Mouse (Mus musculus) c-Kit-positive CD71-positive TER-119-negative erythroid progenitor cells, embryonic 14.5 days (primary cell): ENCODE measurements around the gene Zfp740.
"Not testable (repeated sequence)": the region's sequence is repeated elsewhere in the genome, so short reads cannot be mapped to it uniquely, and the experiment has no call there.

Source experiments
- DNase-seq: peaks from one replicate; pipeline ENCODE4 v3.0.0-alpha.2; 2013; ENCODE audit warnings: low read depth

The Zfp740 gene

GRCm38 (mm10) chr15:102192820-102193386 is 10.1 kb upstream of the Zfp740 start:
- DNase-seq: no peak

- DNase-seq: no peak
These were observed 9.4 kb upstream of the Zfp740 start for GRCm38 (mm10) chr15:102193652-102194051.

- no peak for DNase-seq
These were observed 8.6 kb upstream of the Zfp740 start for GRCm38 (mm10) chr15:102194439-102194838.

GRCm38 (mm10) chr15:102195373-102195772 is 7.7 kb upstream of the Zfp740 start:
- no peak for DNase-seq

GRCm38 (mm10) chr15:102198841-102199240 is 4.2 kb upstream of the Zfp740 start:
- DNase-seq: no peak

- peak; percentile 34 for DNase-seq
These were observed 859 bp downstream of the Zfp740 start for GRCm38 (mm10) chr15:102203835-102204381.

GRCm38 (mm10) chr15:102204674-102205505 is 1.8 kb downstream of the Zfp740 start, which contains the start of gene Csad:
TSS of gene Csad (minus strand) at chr15:102204724.
- no peak for DNase-seq

GRCm38 (mm10) chr15:102205779-102206178 is 2.7 kb downstream of the Zfp740 start:
- no peak for DNase-seq

GRCm38 (mm10) chr15:102207351-102207750 is 4.3 kb downstream of the Zfp740 start:
- DNase-seq: no peak

GRCm38 (mm10) chr15:102208092-102208561 is 5.1 kb downstream of the Zfp740 start:
- no peak for DNase-seq

- DNase-seq: no peak
These were observed 6.1 kb downstream of the Zfp740 start for GRCm38 (mm10) chr15:102209114-102209513.

- DNase-seq: no peak
These were observed 7.8 kb downstream of the Zfp740 start for GRCm38 (mm10) chr15:102210816-102211215.

GRCm38 (mm10) chr15:102211895-102212294 is 8.8 kb downstream of the Zfp740 start:
- no peak for DNase-seq

- no peak for DNase-seq
These were observed 11.1 kb downstream of the Zfp740 start for GRCm38 (mm10) chr15:102214132-102214531.

- no peak for DNase-seq
These were observed 12.6 kb downstream of the Zfp740 start for GRCm38 (mm10) chr15:102215624-102216023.

- no peak for DNase-seq
These were observed 13.6 kb downstream of the Zfp740 start for GRCm38 (mm10) chr15:102216459-102217228.

- no peak for DNase-seq
These were observed 14.3 kb downstream of the Zfp740 start for GRCm38 (mm10) chr15:102217325-102217724.

- DNase-seq: no peak
These were observed 19.3 kb downstream of the Zfp740 start for GRCm38 (mm10) chr15:102222386-102222785.

GRCm38 (mm10) chr15:102224186-102224991 is 21.3 kb downstream of the Zfp740 start:
- peak; percentile 58 for DNase-seq

GRCm38 (mm10) chr15:102224992-102225617 is 22.1 kb downstream of the Zfp740 start:
- peak; percentile 42 for DNase-seq

GRCm38 (mm10) chr15:102225619-102226018 is 22.6 kb downstream of the Zfp740 start:
- not testable (repeated sequence) for DNase-seq
